Mouse (Mus musculus): ENCODE measurements at regions not wholly inside any gene's neighbourhood (a gene's known extent, or its start where the extent isn't known, plus 50 kb on each side); places are given as distances from the start of the nearest gene placed in this dataset.

GRCm38 (mm10) chr5:106335639-106336038, 122.3 kb downstream of the Barhl2 start:
- H3K4me2 ChIP-seq (ENCODE audit: low read depth, low read length), result no peak overlapping the region
- WGBS, result 86% methylated on average over 11 of the region's 11 CpGs
- no peaks in the 10 kb centered on the region for H3K36me3 ChIP-seq (ENCODE audit: control insufficient read depth, insufficient read depth, low read length)
- ATAC-seq (ENCODE audit: low read depth) (no peak), DNase-seq (ENCODE audit: low spot score) (no peak)
- H3K4me3 ChIP-seq (ENCODE audit: low read depth, low read length), result no peak overlapping the region
- H3K27ac ChIP-seq (replicated peaks; ENCODE audit: low read depth, low read length), result no peak overlapping the region
- H3K9me3 ChIP-seq (ENCODE audit: control insufficient read depth, low read length), result no peaks in the 10 kb centered on the region
- H3K4me1 ChIP-seq (ENCODE audit: control insufficient read depth, insufficient read depth, low read length), result no peaks in the 10 kb centered on the region
- no peaks in the 10 kb centered on the region for H3K27me3 ChIP-seq (replicated peaks; ENCODE audit: control insufficient read depth, insufficient read depth, low read length)
- H3K9ac ChIP-seq (ENCODE audit: low read depth, low read length), result no peak overlapping the region

GRCm38 (mm10) chr5:106327592-106328150, 130.3 kb downstream of the Barhl2 start:
- H3K9ac ChIP-seq (ENCODE audit: low read depth, low read length), result no peak overlapping the region
- H3K4me2 ChIP-seq (ENCODE audit: low read depth, low read length), result no peak overlapping the region
- H3K27ac ChIP-seq (replicated peaks; ENCODE audit: low read depth, low read length), result no peak overlapping the region
- no peaks in the 10 kb centered on the region for H3K4me1 ChIP-seq (ENCODE audit: control insufficient read depth, insufficient read depth, low read length)
- H3K9me3 ChIP-seq (ENCODE audit: control insufficient read depth, low read length), result no peaks in the 10 kb centered on the region
- DNase-seq (ENCODE audit: low spot score), result no peak
- no peaks in the 10 kb centered on the region for H3K27me3 ChIP-seq (replicated peaks; ENCODE audit: control insufficient read depth, insufficient read depth, low read length)
- 72% methylated on average over 9 of the region's 9 CpGs for WGBS
- H3K4me3 ChIP-seq (ENCODE audit: low read depth, low read length), result no peak overlapping the region
- no peaks in the 10 kb centered on the region for H3K36me3 ChIP-seq (ENCODE audit: control insufficient read depth, insufficient read depth, low read length)
- ATAC-seq (ENCODE audit: low read depth), result no peak

GRCm38 (mm10) chr5:106322574-106323215, 135.3 kb downstream of the Barhl2 start:
- WGBS, result 34% methylated on average over 18 of the region's 18 CpGs
- DNase-seq (ENCODE audit: low spot score), result no peak

GRCm38 (mm10) chr5:106321426-106321825, 136.5 kb downstream of the Barhl2 start:
- H3K27me3 ChIP-seq (replicated peaks; ENCODE audit: control insufficient read depth, insufficient read depth, low read length), result no peaks in the 10 kb centered on the region
- no peaks in the 10 kb centered on the region for H3K9me3 ChIP-seq (ENCODE audit: control insufficient read depth, low read length)
- ATAC-seq (ENCODE audit: low read depth) (no peak), DNase-seq (ENCODE audit: low spot score) (no peak)
- no peak overlapping the region for H3K27ac ChIP-seq (replicated peaks; ENCODE audit: low read depth, low read length)
- H3K4me1 ChIP-seq (ENCODE audit: control insufficient read depth, insufficient read depth, low read length), result peaks cover 7% of the 10 kb centered on the region; the same call in 1 of the 2 replicates
- H3K4me3 ChIP-seq (ENCODE audit: low read depth, low read length), result no peak overlapping the region
- no peak overlapping the region for H3K4me2 ChIP-seq (ENCODE audit: low read depth, low read length)
- no peaks in the 10 kb centered on the region for H3K36me3 ChIP-seq (ENCODE audit: control insufficient read depth, insufficient read depth, low read length)
- no peak overlapping the region for H3K9ac ChIP-seq (ENCODE audit: low read depth, low read length)
- 58% methylated on average over 5 of the region's 5 CpGs for WGBS

More at GRCm38 (mm10) chr5:106322574-106323215, 135.3 kb downstream of the Barhl2 start:
- no peaks in the 10 kb centered on the region for H3K9me3 ChIP-seq (ENCODE audit: control insufficient read depth, low read length)
- H3K4me2 ChIP-seq (ENCODE audit: low read depth, low read length), result no peak overlapping the region
- no peak for ATAC-seq (ENCODE audit: low read depth)
- H3K36me3 ChIP-seq (ENCODE audit: control insufficient read depth, insufficient read depth, low read length), result no peaks in the 10 kb centered on the region
- no peak overlapping the region for H3K4me3 ChIP-seq (ENCODE audit: low read depth, low read length)
- H3K9ac ChIP-seq (ENCODE audit: low read depth, low read length), result no peak overlapping the region
- no peak overlapping the region for H3K27ac ChIP-seq (replicated peaks; ENCODE audit: low read depth, low read length)
- peaks cover 7% of the 10 kb centered on the region; the same call in 1 of the 2 replicates for H3K4me1 ChIP-seq (ENCODE audit: control insufficient read depth, insufficient read depth, low read length)
- H3K27me3 ChIP-seq (replicated peaks; ENCODE audit: control insufficient read depth, insufficient read depth, low read length), result no peaks in the 10 kb centered on the region

- no peaks in the 10 kb centered on the region for H3K36me3 ChIP-seq (ENCODE audit: control insufficient read depth, insufficient read depth, low read length)
- 56% methylated on average over 3 of the region's 3 CpGs for whole genome bisulfite sequencing
- no peaks in the 10 kb centered on the region for H3K27me3 ChIP-seq (replicated peaks; ENCODE audit: control insufficient read depth, insufficient read depth, low read length)
- no peak overlapping the region for H3K9ac ChIP-seq (ENCODE audit: low read depth, low read length)
- no peak overlapping the region for H3K27ac ChIP-seq (replicated peaks; ENCODE audit: low read depth, low read length)
- peaks cover 7% of the 10 kb centered on the region; the same call in 1 of the 2 replicates for H3K4me1 ChIP-seq (ENCODE audit: control insufficient read depth, insufficient read depth, low read length)
- no peak overlapping the region for H3K4me2 ChIP-seq (ENCODE audit: low read depth, low read length)
- no peak for ATAC-seq (ENCODE audit: low read depth)
- H3K4me3 ChIP-seq (ENCODE audit: low read depth, low read length), result no peak overlapping the region
- no peaks in the 10 kb centered on the region for H3K9me3 ChIP-seq (ENCODE audit: control insufficient read depth, low read length)
- DNase-seq (ENCODE audit: low spot score), result no peak
These were observed 136.9 kb downstream of the Barhl2 start for GRCm38 (mm10) chr5:106321023-106321422.

GRCm38 (mm10) chr5:106320039-106320438, 137.9 kb downstream of the Barhl2 start:
- no peaks in the 10 kb centered on the region for H3K27me3 ChIP-seq (replicated peaks; ENCODE audit: control insufficient read depth, insufficient read depth, low read length)
- no peak for DNase-seq (ENCODE audit: low spot score)
- H3K4me1 ChIP-seq (ENCODE audit: control insufficient read depth, insufficient read depth, low read length), result peaks cover 7% of the 10 kb centered on the region; the same call in 1 of the 2 replicates
- ATAC-seq (ENCODE audit: low read depth), result no peak
- H3K4me3 ChIP-seq (ENCODE audit: low read depth, low read length), result no peak overlapping the region
- WGBS, result 25% methylated on average over 6 of the region's 6 CpGs
- no peak overlapping the region for H3K27ac ChIP-seq (replicated peaks; ENCODE audit: low read depth, low read length)
- no peaks in the 10 kb centered on the region for H3K36me3 ChIP-seq (ENCODE audit: control insufficient read depth, insufficient read depth, low read length)
- H3K9me3 ChIP-seq (ENCODE audit: control insufficient read depth, low read length), result no peaks in the 10 kb centered on the region
- no peak overlapping the region for H3K4me2 ChIP-seq (ENCODE audit: low read depth, low read length)
- H3K9ac ChIP-seq (ENCODE audit: low read depth, low read length), result no peak overlapping the region

- no peak overlapping the region for H3K9ac ChIP-seq (ENCODE audit: low read depth, low read length)
- H3K4me2 ChIP-seq (ENCODE audit: low read depth, low read length), result no peak overlapping the region
- no peak overlapping the region for H3K27ac ChIP-seq (replicated peaks; ENCODE audit: low read depth, low read length)
- H3K4me1 ChIP-seq (ENCODE audit: control insufficient read depth, insufficient read depth, low read length), result peaks cover 7% of the 10 kb centered on the region; the same call in 1 of the 2 replicates
- H3K4me3 ChIP-seq (ENCODE audit: low read depth, low read length), result no peak overlapping the region
- 86% methylated on average over 6 of the region's 6 CpGs for WGBS
- no peaks in the 10 kb centered on the region for H3K27me3 ChIP-seq (replicated peaks; ENCODE audit: control insufficient read depth, insufficient read depth, low read length)
- H3K9me3 ChIP-seq (ENCODE audit: control insufficient read depth, low read length), result no peaks in the 10 kb centered on the region
- no peak for ATAC-seq (ENCODE audit: low read depth)
- DNase-seq (ENCODE audit: low spot score), result no peak
- H3K36me3 ChIP-seq (ENCODE audit: control insufficient read depth, insufficient read depth, low read length), result no peaks in the 10 kb centered on the region
These were observed 139.7 kb downstream of the Barhl2 start for GRCm38 (mm10) chr5:106318246-106318645.

- 82% methylated on average over 6 of the region's 6 CpGs for WGBS
- Histone ChIP-seq H3K36me3 (ENCODE audit: control insufficient read depth, insufficient read depth, low read length) (no peaks in the 10 kb centered on the region), H3K4me2 (ENCODE audit: low read depth, low read length) (no peak overlapping the region), H3K9ac (ENCODE audit: low read depth, low read length) (no peak overlapping the region), H3K4me3 (ENCODE audit: low read depth, low read length) (no peak overlapping the region), H3K4me1 (ENCODE audit: control insufficient read depth, insufficient read depth, low read length) (no peaks in the 10 kb centered on the region), H3K9me3 (ENCODE audit: control insufficient read depth, low read length) (no peaks in the 10 kb centered on the region), H3K27ac (replicated peaks; ENCODE audit: low read depth, low read length) (no peak overlapping the region), H3K27me3 (replicated peaks; ENCODE audit: control insufficient read depth, insufficient read depth, low read length) (no peaks in the 10 kb centered on the region)
- ATAC-seq (ENCODE audit: low read depth) (no peak), DNase-seq (ENCODE audit: low spot score) (no peak)
These were observed 144.1 kb downstream of the Barhl2 start for GRCm38 (mm10) chr5:106313874-106314273.

GRCm38 (mm10) chr5:106301372-106301771, 156.6 kb downstream of the Barhl2 start:
- Histone ChIP-seq H3K4me2 (ENCODE audit: low read depth, low read length) (no peak overlapping the region), H3K9me3 (ENCODE audit: control insufficient read depth, low read length) (no peaks in the 10 kb centered on the region), H3K9ac (ENCODE audit: low read depth, low read length) (no peak overlapping the region), H3K27me3 (replicated peaks; ENCODE audit: control insufficient read depth, insufficient read depth, low read length) (no peaks in the 10 kb centered on the region), H3K4me1 (ENCODE audit: control insufficient read depth, insufficient read depth, low read length) (no peaks in the 10 kb centered on the region), H3K4me3 (ENCODE audit: low read depth, low read length) (no peak overlapping the region), H3K36me3 (ENCODE audit: control insufficient read depth, insufficient read depth, low read length) (no peaks in the 10 kb centered on the region), H3K27ac (replicated peaks; ENCODE audit: low read depth, low read length) (no peak overlapping the region)
- 43% methylated on average over 4 of the region's 4 CpGs for WGBS
- ATAC-seq (ENCODE audit: low read depth) (no peak), DNase-seq (ENCODE audit: low spot score) (no peak)
